Mouse (Mus musculus) hindbrain, embryonic 16.5 days (tissue): ENCODE measurements at regions not wholly inside any gene's neighbourhood (a gene's known extent, or its start where the extent isn't known, plus 50 kb on each side); places are given as distances from the start of the nearest gene placed in this dataset.
A peak's percentile ranks its signal among the peaks of the same experiment; 100 is the strongest.

Experiments used
- ATAC-seq: fragments of 200-750 bp; cut with Nextera tagmentation; 2 replicates; pipeline ENCODE4 v1.8.0; 2017; ENCODE audit warnings: moderate TSS enrichment, moderate library complexity
- H3K27ac ChIP-seq: fragments of 300-500 bp; sonication (generic); 2 replicates; pipeline ENCODE4 v1.5.1; 2014; ENCODE audit warnings: low read depth, mild to moderate bottlenecking, control low read depth, low read length, moderate library complexity
- H3K27me3 ChIP-seq: fragments of 300-500 bp; sonication (generic); replicated peaks from 2 replicates; pipeline ENCODE4 v1.6.1; 2014; ENCODE audit warnings: low read length; ENCODE audit not compliant: control insufficient read depth, insufficient read depth
- H3K36me3 ChIP-seq: fragments of 300-500 bp; sonication (generic); 2 replicates; pipeline ENCODE4 v1.6.1; 2014; ENCODE audit warnings: mild to moderate bottlenecking, low read length, moderate library complexity, mixed read lengths; ENCODE audit not compliant: control insufficient read depth, insufficient read depth
- H3K4me1 ChIP-seq: fragments of 300-500 bp; sonication (generic); 2 replicates; pipeline ENCODE4 v1.6.1; 2014; ENCODE audit warnings: low read depth, low read length; ENCODE audit not compliant: control insufficient read depth, insufficient read depth
- H3K4me2 ChIP-seq: fragments of 300-500 bp; sonication (generic); 2 replicates; pipeline ENCODE4 v1.6.1; 2014; ENCODE audit warnings: mild to moderate bottlenecking, low read length, control low read depth, moderate library complexity
- H3K4me3 ChIP-seq: fragments of 300-500 bp; sonication (generic); 2 replicates; pipeline ENCODE4 v1.5.1; 2014; ENCODE audit warnings: mild to moderate bottlenecking, low read length, control low read depth, moderate library complexity
- H3K9ac ChIP-seq: fragments of 300-500 bp; sonication (generic); 2 replicates; pipeline ENCODE4 v1.6.1; 2014; ENCODE audit warnings: low read depth, mild to moderate bottlenecking, control low read depth, low read length, moderate library complexity
- H3K9me3 ChIP-seq: fragments of 300-500 bp; sonication (generic); 2 replicates; pipeline ENCODE4 v1.6.1; 2014; ENCODE audit warnings: mild to moderate bottlenecking, low read length, moderate library complexity; ENCODE audit not compliant: control insufficient read depth
- WGBS: fragments of 180-500 bp; shearing (Covaris S2); extraction: QIAGEN DNeasy Blood & Tissue Kit; methylation state at CpG from one replicate; pipeline ENCODE4 v1.1.7; 2014; 5-methylcytosine and 5-hydroxymethylcytosine counted together

DNA sequence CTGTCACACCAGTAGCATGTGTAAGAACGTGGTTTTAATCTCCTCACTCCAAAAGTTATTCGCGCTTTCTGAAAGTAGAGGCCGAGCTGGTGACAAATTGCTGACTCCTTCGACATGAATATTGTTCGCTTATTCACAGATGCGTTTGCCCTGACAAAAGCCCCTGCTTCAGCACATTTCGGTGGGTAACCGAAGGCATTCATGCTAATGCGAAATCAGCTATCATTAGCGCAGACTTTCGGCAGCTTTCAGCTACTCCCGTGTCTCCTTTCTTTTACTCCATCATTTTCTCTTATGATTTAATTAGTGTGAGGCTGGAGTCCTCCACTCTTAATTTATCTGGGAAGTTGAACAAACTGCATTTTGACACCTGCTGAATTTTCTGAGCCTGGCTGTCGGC lies 681.9 kb upstream of the Fam160b2 start:
- no peak overlapping the region for H3K4me2 ChIP-seq
- no peaks in the 10 kb centered on the region for H3K9me3 ChIP-seq
- no peak overlapping the region for H3K9ac ChIP-seq
- WGBS = 58% methylated on average over 14 of the region's 14 CpGs
- no peak overlapping the region for H3K4me3 ChIP-seq
- no peaks in the 10 kb centered on the region for H3K27me3 ChIP-seq
- no peak overlapping the region for H3K27ac ChIP-seq
- H3K4me1 ChIP-seq = peaks cover 1% of the 10 kb centered on the region; the same call in 1 of the 2 replicates
- no peaks in the 10 kb centered on the region for H3K36me3 ChIP-seq
- ATAC-seq = no peak

DNA sequence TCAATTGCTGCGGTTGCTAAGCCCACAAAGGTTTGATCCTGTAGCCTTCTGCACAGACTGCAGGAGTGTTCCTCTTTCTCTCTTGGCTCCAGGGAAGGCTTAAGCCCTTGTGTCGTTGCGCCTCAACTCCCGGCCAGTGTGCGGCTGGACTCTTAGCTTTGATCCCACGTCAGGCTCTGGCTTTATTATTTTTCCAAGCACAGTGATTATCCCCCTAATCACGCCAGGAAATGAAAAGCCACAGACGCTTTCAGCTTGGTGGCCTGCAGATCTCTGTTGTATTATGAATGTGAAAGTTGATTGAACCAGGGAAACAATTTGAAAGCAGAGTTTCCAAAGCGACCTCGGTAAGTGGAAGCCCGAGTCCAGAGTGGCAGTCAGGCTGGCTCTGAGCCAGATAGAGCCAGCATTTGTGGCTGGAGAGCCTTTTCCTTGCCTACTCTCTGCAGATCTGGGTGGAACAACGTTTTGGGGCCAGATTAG lies 676.7 kb upstream of the Fam160b2 start:
- no peaks in the 10 kb centered on the region for H3K9me3 ChIP-seq
- 0 out of 2 replicates have a peak overlapping the region, but pooled peaks have one; percentile 6 for H3K9ac ChIP-seq
- H3K4me3 ChIP-seq = no peak overlapping the region
- no peaks in the 10 kb centered on the region for H3K27me3 ChIP-seq
- H3K4me2 ChIP-seq = peak overlapping the region; percentile 18
- no peaks in the 10 kb centered on the region for H3K36me3 ChIP-seq
- H3K27ac ChIP-seq = peak overlapping the region; percentile 45
- 44% methylated on average over 12 of the region's 12 CpGs for whole genome bisulfite sequencing
- H3K4me1 ChIP-seq = peaks cover 4% of the 10 kb centered on the region; the same call in 1 of the 2 replicates
- peak; percentile 71 for ATAC-seq

DNA sequence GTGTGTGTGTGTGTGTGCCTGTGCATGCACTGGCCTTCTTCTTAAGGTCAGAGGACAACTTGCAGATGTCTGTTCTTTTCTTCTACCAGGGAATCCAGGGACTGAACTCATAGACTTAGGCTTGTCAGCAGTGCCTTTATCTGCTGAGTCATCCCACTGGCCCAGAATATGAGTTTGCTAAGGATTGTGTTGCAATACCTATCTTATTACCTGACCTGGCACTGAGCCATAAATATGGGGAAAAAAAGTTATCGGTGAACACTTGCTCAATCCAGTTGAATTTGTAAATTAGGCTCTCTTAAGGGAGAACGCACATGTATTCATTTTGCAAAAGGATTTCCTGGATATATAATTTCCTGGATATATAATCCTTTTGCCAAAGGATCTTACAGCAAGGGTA lies 672.8 kb upstream of the Fam160b2 start:
- 97% methylated on average over 2 of the region's 2 CpGs for WGBS
- Histone ChIP-seq H3K27me3 (no peaks in the 10 kb centered on the region), H3K9me3 (no peaks in the 10 kb centered on the region), H3K4me2 (no peak overlapping the region), H3K9ac (no peak overlapping the region), H3K27ac (no peak overlapping the region), H3K4me3 (no peak overlapping the region), H3K4me1 (peaks cover 4% of the 10 kb centered on the region; the same call in 1 of the 2 replicates), H3K36me3 (no peaks in the 10 kb centered on the region)
- no peak for ATAC-seq

DNA sequence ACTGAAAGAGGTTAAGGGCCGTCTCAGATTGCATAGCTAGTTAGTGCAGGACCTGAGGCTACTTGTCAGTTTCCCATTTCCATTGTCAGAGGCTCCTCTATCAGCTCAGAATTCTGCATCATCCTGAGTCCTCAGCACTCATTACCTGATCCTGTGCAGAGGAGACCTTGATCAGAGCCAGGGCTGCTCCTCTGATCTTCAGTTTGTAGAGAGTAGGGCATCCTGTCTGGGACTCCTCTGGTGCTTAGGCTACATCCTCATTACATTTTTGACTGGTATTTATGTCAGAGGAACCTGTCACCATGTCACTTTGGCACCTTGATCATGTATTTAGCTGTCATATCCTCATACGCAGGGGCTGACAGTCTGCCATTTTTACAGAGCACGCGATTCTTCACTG lies 658.0 kb upstream of the Fam160b2 start:
- Histone ChIP-seq H3K4me2 (no peak overlapping the region), H3K9me3 (no peaks in the 10 kb centered on the region), H3K4me3 (no peak overlapping the region), H3K36me3 (no peaks in the 10 kb centered on the region), H3K9ac (no peak overlapping the region), H3K4me1 (no peaks in the 10 kb centered on the region), H3K27ac (no peak overlapping the region), H3K27me3 (no peaks in the 10 kb centered on the region)
- no peak for ATAC-seq
- 89% methylated on average over 4 of the region's 4 CpGs for WGBS

DNA sequence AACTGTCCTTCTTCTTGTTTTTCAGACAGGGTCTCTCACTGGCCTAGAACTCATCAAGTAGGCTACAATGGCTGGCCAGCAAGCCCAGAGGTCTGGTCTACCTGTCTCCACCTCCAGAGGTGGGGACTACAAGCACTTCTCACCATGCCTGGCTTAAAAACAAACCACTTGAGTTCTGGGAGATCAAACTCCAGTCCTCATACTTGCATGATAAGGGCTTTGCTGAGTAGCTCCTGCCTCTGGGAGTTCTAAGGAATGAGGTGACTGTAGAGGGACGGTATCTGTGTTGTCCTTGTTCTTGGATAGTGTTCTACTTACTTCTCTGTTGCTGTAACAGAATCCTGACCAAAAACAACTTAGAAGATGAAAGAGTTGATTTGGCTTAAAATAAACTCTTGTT lies 654.6 kb upstream of the Fam160b2 start:
- H3K4me3 ChIP-seq = no peak overlapping the region
- no peak for ATAC-seq
- WGBS = 88% methylated on average over 1 of the region's 1 CpGs

DNA sequence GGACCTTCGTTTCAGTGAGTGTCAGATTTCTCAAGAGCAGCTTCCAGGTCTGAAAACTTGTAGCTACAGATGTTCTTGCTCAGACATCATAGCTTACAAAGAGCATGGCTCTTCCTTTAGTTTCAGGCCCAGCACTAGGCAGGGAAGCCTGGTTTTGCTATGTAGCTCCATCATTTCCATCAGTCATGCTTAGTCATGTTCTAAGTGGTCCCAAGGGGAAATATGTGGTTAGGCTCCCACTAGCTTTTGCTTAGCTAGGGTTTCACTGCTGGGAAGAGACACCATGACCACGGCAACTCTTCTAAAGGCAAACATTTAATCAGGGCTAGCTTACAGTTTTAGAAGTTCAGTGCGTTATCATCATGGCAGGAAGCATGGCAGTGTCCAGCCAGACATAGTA lies 652.5 kb upstream of the Fam160b2 start:
- 91% methylated on average over 3 of the region's 3 CpGs for WGBS
- no peak for ATAC-seq
- Histone ChIP-seq H3K27ac (no peak overlapping the region), H3K4me2 (no peak overlapping the region), H3K4me3 (no peak overlapping the region), H3K9ac (no peak overlapping the region), H3K9me3 (no peaks in the 10 kb centered on the region), H3K27me3 (no peaks in the 10 kb centered on the region), H3K4me1 (peaks cover 5% of the 10 kb centered on the region), H3K36me3 (no peaks in the 10 kb centered on the region)

More for the DNA sequence above, 654.6 kb upstream of the Fam160b2 start:
- H3K4me1 ChIP-seq = peaks cover 5% of the 10 kb centered on the region
- H3K9ac ChIP-seq = no peak overlapping the region
- H3K9me3 ChIP-seq = no peaks in the 10 kb centered on the region
- H3K27ac ChIP-seq = no peak overlapping the region
- no peak overlapping the region for H3K4me2 ChIP-seq
- no peaks in the 10 kb centered on the region for H3K36me3 ChIP-seq
- H3K27me3 ChIP-seq = no peaks in the 10 kb centered on the region

DNA sequence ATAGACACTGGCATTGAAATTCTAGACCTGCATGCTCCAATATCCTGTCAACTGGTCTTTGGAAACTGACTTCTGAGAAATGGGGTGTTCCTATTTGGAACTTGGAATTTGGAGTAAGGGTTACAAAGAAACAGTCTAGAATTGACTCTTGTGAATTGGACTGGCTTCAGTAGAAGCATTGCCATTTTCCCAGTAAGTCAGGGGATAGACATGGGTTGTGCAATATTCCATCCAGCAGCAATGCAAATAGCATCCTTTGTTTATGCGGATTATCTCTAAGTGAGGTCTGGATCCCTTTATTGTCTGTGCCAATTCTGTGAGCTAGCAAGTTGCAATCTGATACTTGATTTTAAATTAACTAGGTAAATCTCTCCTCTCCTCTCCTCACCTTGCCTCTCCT lies 651.5 kb upstream of the Fam160b2 start:
- Histone ChIP-seq H3K27ac (no peak overlapping the region), H3K4me3 (no peak overlapping the region), H3K36me3 (no peaks in the 10 kb centered on the region), H3K9me3 (no peaks in the 10 kb centered on the region), H3K27me3 (no peaks in the 10 kb centered on the region), H3K4me1 (peaks cover 5% of the 10 kb centered on the region), H3K4me2 (no peak overlapping the region), H3K9ac (no peak overlapping the region)
- 95% methylated on average over 1 of the region's 1 CpGs for WGBS
- ATAC-seq = no peak

DNA sequence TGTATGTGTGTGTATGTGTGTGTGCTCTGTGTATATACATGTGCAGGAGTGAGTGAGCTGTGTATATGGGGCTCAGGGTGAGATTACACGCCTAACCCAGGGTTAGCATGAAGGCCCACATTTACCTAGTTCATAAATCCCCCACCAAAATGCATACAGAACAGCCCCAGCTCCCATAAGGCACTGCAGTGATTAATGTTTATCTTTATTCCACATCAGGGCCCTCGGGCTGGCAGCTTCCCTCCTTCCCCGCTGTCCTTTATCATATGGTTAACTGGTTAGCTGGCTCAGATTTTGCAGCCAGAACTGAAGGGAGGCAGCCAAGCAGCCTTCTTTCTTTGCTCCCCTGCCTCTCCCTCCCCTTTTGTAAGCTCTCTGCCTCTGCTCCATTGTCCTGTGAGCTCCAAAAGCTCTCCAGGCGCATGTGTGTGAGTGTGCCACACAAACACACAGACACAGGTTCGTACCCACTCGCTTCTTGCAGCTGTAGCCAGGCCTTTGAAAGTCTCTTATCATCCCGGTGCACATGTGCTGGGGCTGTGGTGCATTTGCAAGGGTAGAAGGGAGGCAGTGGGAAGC lies 649.8 kb upstream of the Fam160b2 start:
- no peaks in the 10 kb centered on the region for H3K36me3 ChIP-seq
- peaks cover 5% of the 10 kb centered on the region for H3K4me1 ChIP-seq
- no peaks in the 10 kb centered on the region for H3K27me3 ChIP-seq
- ATAC-seq = peak; percentile 92
- WGBS = 32% methylated on average over 7 of the region's 7 CpGs
- H3K4me2 ChIP-seq = no peak overlapping the region
- H3K9me3 ChIP-seq = no peaks in the 10 kb centered on the region
- no peak overlapping the region for H3K4me3 ChIP-seq
- H3K9ac ChIP-seq = no peak overlapping the region
- H3K27ac ChIP-seq = peak overlapping the region; percentile 42; the same call in 1 of the 2 replicates

DNA sequence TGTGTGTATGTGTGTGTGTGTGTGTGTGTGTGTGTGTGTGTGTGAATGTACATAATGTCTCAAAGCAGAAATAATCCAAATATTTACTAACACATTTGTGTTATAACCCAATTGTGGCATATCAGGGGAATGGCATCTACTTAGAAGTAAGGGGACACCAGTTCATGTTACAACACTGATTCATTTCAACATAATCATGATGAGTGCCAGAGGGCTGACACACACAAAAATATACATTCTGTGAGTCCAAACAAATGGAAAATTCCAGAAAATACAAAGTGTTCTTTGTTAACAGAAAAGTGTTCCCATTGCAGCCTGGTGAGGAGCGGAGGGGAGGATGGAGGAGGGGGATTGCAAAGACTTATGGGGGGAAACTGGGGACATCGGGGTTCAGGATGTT lies 648.9 kb upstream of the Fam160b2 start:
- Histone ChIP-seq H3K9ac (no peak overlapping the region), H3K27ac (no peak overlapping the region), H3K9me3 (no peaks in the 10 kb centered on the region), H3K27me3 (no peaks in the 10 kb centered on the region), H3K4me1 (peaks cover 5% of the 10 kb centered on the region), H3K4me3 (no peak overlapping the region), H3K36me3 (no peaks in the 10 kb centered on the region), H3K4me2 (no peak overlapping the region)
- 80% methylated on average over 2 of the region's 2 CpGs for WGBS
- ATAC-seq = no peak
